ENCODE assay signal across 18 mouse cellular contexts in genomic region chr11:107731498-107731897, GRCm38 (mm10). TPM values are rescaled to one million over a fixed set of nuclear protein-coding genes. Genes with fewer than 3 reads are reported as not detected.
A peak's percentile ranks its signal among the peaks of the same experiment; 100 is the strongest.
DNase-seq lines count a peak whose midpoint lies in the region; ATAC-seq and TF ChIP-seq lines count a peak whose summit lies in the region.
"Had no signal": no experiment of that assay in that cellular context is flagged by ENCODE, and none has a peak within 500 bp of the region (broad histone marks: within the 10 kb centered on the region; RNA-seq: fewer than 3 reads in every experiment).

No protein-coding gene starts in this region.

- 37% methylated on average over 5 of the region's 5 CpGs for WGBS in heart, adult 2 months
- 86% methylated on average over 5 of the region's 5 CpGs for WGBS in midbrain, embryonic 11.5 days
- 84% methylated on average over 5 of the region's 5 CpGs for WGBS in forebrain, embryonic 16.5 days

- no peaks in the 10 kb centered on the region for H3K27me3 ChIP-seq in heart, adult 2 months (ENCODE audit: control insufficient read depth, insufficient read depth, low read length)
- no peaks in the 10 kb centered on the region for H3K27me3 ChIP-seq in midbrain, embryonic 11.5 days (ENCODE audit: control insufficient read depth, insufficient read depth, low read length)
- H3K27me3 ChIP-seq in forebrain, embryonic 16.5 days (replicated peaks; ENCODE audit: control insufficient read depth, insufficient read depth, low read length): no peaks in the 10 kb centered on the region
- H3K27me3 ChIP-seq: embryonic facial prominence, embryonic 15.5 days; lung, embryonic 15.5 days had no signal

- H3K4me1 ChIP-seq in heart, adult 2 months (ENCODE audit: control insufficient read depth, insufficient read depth, low read length): no peaks in the 10 kb centered on the region
- H3K4me1 ChIP-seq in midbrain, embryonic 11.5 days (ENCODE audit: control insufficient read depth, insufficient read depth, low read length): no peaks in the 10 kb centered on the region
- no peaks in the 10 kb centered on the region for H3K4me1 ChIP-seq in forebrain, embryonic 16.5 days (replicated peaks; ENCODE audit: control insufficient read depth, insufficient read depth, low read length)
- H3K4me1 ChIP-seq: embryonic facial prominence, embryonic 15.5 days; lung, embryonic 15.5 days had no signal

- H3K9me3 ChIP-seq in midbrain, embryonic 11.5 days (ENCODE audit: control insufficient read depth, low read length): no peaks in the 10 kb centered on the region
- no peaks in the 10 kb centered on the region for H3K9me3 ChIP-seq in forebrain, embryonic 16.5 days (ENCODE audit: control insufficient read depth, low read length)
- H3K9me3 ChIP-seq: embryonic facial prominence, embryonic 15.5 days; lung, embryonic 15.5 days had no signal

- intact Hi-C loops in heart, adult 2 months (cut with DNase I): no loop called here

- no peaks in the 10 kb centered on the region for H3K36me3 ChIP-seq in heart, adult 2 months (ENCODE audit: control insufficient read depth, insufficient read depth, low read length)
- peaks cover 12% of the 10 kb centered on the region for H3K36me3 ChIP-seq in midbrain, embryonic 11.5 days (ENCODE audit: control insufficient read depth, insufficient read depth, low read length)
- peaks cover 24% of the 10 kb centered on the region for H3K36me3 ChIP-seq in forebrain, embryonic 16.5 days (ENCODE audit: control insufficient read depth, insufficient read depth)
- H3K36me3 ChIP-seq: lung, embryonic 15.5 days had no signal

- no peak overlapping the region for H3K4me3 ChIP-seq in heart, adult 2 months
- no peak overlapping the region for H3K4me3 ChIP-seq in midbrain, embryonic 11.5 days (ENCODE audit: low read depth, low read length)
- no peak overlapping the region for H3K4me3 ChIP-seq in forebrain, embryonic 16.5 days (replicated peaks; ENCODE audit: low read length)
- H3K4me3 ChIP-seq: embryonic facial prominence, embryonic 15.5 days; lung, embryonic 15.5 days had no signal

- no peak for ATAC-seq in midbrain, embryonic 11.5 days (ENCODE audit: low FRiP score)
- ATAC-seq in forebrain, embryonic 16.5 days: no peak
- ATAC-seq: forebrain, embryonic 14.5 days; inflammation-experienced regulatory T-cells, adult 6 months had no signal

- H3K79me2 ChIP-seq in heart, adult 2 months (replicated peaks; ENCODE audit: control insufficient read depth, insufficient read depth, low read length): no peaks in the 10 kb centered on the region

- TF ChIP-seq POLR2A in heart, adult 2 months (IDR thresholded peaks at IDR 0.05; ENCODE audit: insufficient read depth, low read depth, low read length): no peak

- no peak for TF ChIP-seq EP300 in heart, adult 2 months (IDR thresholded peaks at IDR 0.05; ENCODE audit: insufficient read depth, low read depth, low read length)

- peak; percentile 18 to 68 for DNase-seq in adrenal gland, adult (ENCODE audit: inconsistent age in 2 of 2, low spot score in 1 of 2)
- DNase-seq in adrenal gland, adult 18-20 months (ENCODE audit: low spot score in 2 of 2): no peak
- DNase-seq in heart, adult 2 months: no peak
- DNase-seq in heart, adult 8-10 months (ENCODE audit: low spot score): no peak
- DNase-seq in 3134 (ENCODE audit: extremely low read depth, insufficient read length, low spot score): peak; percentile 72
- DNase-seq in adrenal gland, postnatal 14 days: peak; percentile 55
- no peak for DNase-seq in midbrain, embryonic 11.5 days (ENCODE audit: low spot score, missing footprints)
- DNase-seq: thymus, postnatal 4 days had no signal

- no peak overlapping the region for H3K9ac ChIP-seq in heart, adult 2 months (ENCODE audit: low read depth, low read length)
- H3K9ac ChIP-seq in midbrain, embryonic 11.5 days (ENCODE audit: low read length): no peak overlapping the region
- no peak overlapping the region for H3K9ac ChIP-seq in forebrain, embryonic 16.5 days (replicated peaks; ENCODE audit: low read depth, low read length)
- H3K9ac ChIP-seq: embryonic facial prominence, embryonic 15.5 days; lung, embryonic 15.5 days had no signal

- no peak for TF ChIP-seq CTCF in heart, adult 2 months (IDR thresholded peaks at IDR 0.05)

- H3K4me2 ChIP-seq in midbrain, embryonic 11.5 days: no peak overlapping the region
- H3K4me2 ChIP-seq in forebrain, embryonic 16.5 days (ENCODE audit: low read length): no peak overlapping the region
- H3K4me2 ChIP-seq: embryonic facial prominence, embryonic 15.5 days; liver, embryonic 11.5 days; lung, embryonic 15.5 days had no signal

- H3K27ac ChIP-seq in heart, adult 2 months: peak overlapping the region; percentile 53
- no peak overlapping the region for H3K27ac ChIP-seq in midbrain, embryonic 11.5 days (ENCODE audit: low read depth, low read length)
- H3K27ac ChIP-seq in forebrain, embryonic 16.5 days (ENCODE audit: low read length): no peak overlapping the region
- H3K27ac ChIP-seq: embryonic facial prominence, embryonic 15.5 days; kidney, postnatal 0 days; lung, embryonic 15.5 days had no signal

RNA-seq across cellular contexts. Expression of gene Cacng1, which starts 15.2 kb away (rescaled TPM):
- total RNA-seq in adrenal gland, adult 18-20 months (2021): under 1 TPM in 1 of 2 experiments, not detected in 1; 0.22 TPM
- total RNA-seq in heart, adult 2 months (2021): not detected
- polyA plus RNA-seq in heart, adult 2 months (2012; rRNA removed): 0.08 and 0.18 TPM in 2 replicates
- under 1 TPM in 1 of 4 experiments, not detected in 3; 0.31 TPM for total RNA-seq in heart, adult 8-10 months (2022)
- 0.26 TPM in 1 of 2 replicates, not detected in the other for total RNA-seq in adrenal gland, postnatal 14 days (2021)
- 0.25 TPM in 1 of 2 replicates, not detected in the other for polyA plus RNA-seq in midbrain, embryonic 11.5 days (2014; fragmentation: Nextera tagmentation; extraction: Ambion mirVana)
- 0.26 and 0.39 TPM in 2 replicates for polyA plus RNA-seq in forebrain, embryonic 16.5 days (2015; fragmentation: Nextera tagmentation; extraction: Ambion mirVana)
- total RNA-seq: common myeloid progenitor, adult 5-6 weeks; granulocyte monocyte progenitor cell, adult 5-6 weeks; heart, postnatal 14 days had no signal
- polyA plus RNA-seq: inflammation-experienced regulatory T-cells, adult 6 months; liver, embryonic 11.5 days; lung, embryonic 15.5 days had no signal

Comparison
In these comparisons a context has a peak if more than half of its experiments do, and no peak if none do; other contexts are left out.
1. DNase-seq: peak in adrenal gland, adult (2 of 2), 3134 (single experiment) and adrenal gland, postnatal 14 days (single experiment); none in adrenal gland, adult 18-20 months (0 of 2), heart, adult 2 months (0 of 2), heart, adult 8-10 months (single experiment) and midbrain, embryonic 11.5 days (single experiment).